Mouse (Mus musculus) kidney, postnatal 25 days (tissue): ENCODE results near the gene Atp23.

Source experiments
- DNase-seq, 2 experiments: peaks; one replicate each; pipeline ENCODE4 v3.0.0; 2021; ENCODE audit warnings: mixed read lengths in 2 of 2

The Atp23 gene

GRCm38 (mm10) chr10:126822418-126822817 lies 78.7 kb downstream of the Atp23 start:
- no peak for DNase-seq
